Mouse (Mus musculus) heart, embryonic 16.5 days (tissue): Measurements from ENCODE around the gene Cabp1. TPM values are rescaled to one million over a fixed set of nuclear protein-coding genes. Genes with fewer than 3 reads are reported as not detected.
"Not testable (repeated sequence)": the region's sequence is repeated elsewhere in the genome, so short reads cannot be mapped to it uniquely, and the experiment has no call there.

ENCODE experiments used
- ATAC-seq: fragments of 200-750 bp; cut with Nextera tagmentation; replicated peaks from 2 replicates; pipeline ENCODE4 v1.8.0; 2017; ENCODE audit warnings: moderate number of reproducible peaks; ENCODE audit not compliant: insufficient read depth, low FRiP score; ENCODE audit errors: extremely low read depth
- H3K27ac ChIP-seq: fragments of 300-500 bp; sonication (generic); 2 replicates; pipeline ENCODE4 v1.5.1; 2014; ENCODE audit warnings: mild to moderate bottlenecking, low read length, control low read depth, moderate library complexity
- H3K27me3 ChIP-seq: fragments of 300-500 bp; sonication (generic); 2 replicates; pipeline ENCODE4 v1.6.1; 2014; ENCODE audit warnings: low read length, mixed read lengths; ENCODE audit not compliant: control insufficient read depth, insufficient read depth
- H3K36me3 ChIP-seq: fragments of 300-500 bp; sonication (generic); 2 replicates; pipeline ENCODE4 v1.6.1; 2014; ENCODE audit not compliant: control insufficient read depth, insufficient read depth
- H3K4me1 ChIP-seq: fragments of 300-500 bp; sonication (generic); 2 replicates; pipeline ENCODE4 v1.6.1; 2014; ENCODE audit warnings: low read length, mixed read lengths; ENCODE audit not compliant: control insufficient read depth, insufficient read depth
- H3K4me2 ChIP-seq: fragments of 300-500 bp; sonication (generic); 2 replicates; pipeline ENCODE4 v1.6.1; 2014; ENCODE audit warnings: low read depth, mild to moderate bottlenecking, control low read depth, low read length
- H3K4me3 ChIP-seq: fragments of 300-500 bp; sonication (generic); 2 replicates; pipeline ENCODE4 v1.5.1; 2014; ENCODE audit warnings: mild to moderate bottlenecking, control low read depth, low read length
- H3K9ac ChIP-seq: fragments of 300-500 bp; sonication (generic); 2 replicates; pipeline ENCODE4 v1.6.1; 2014; ENCODE audit warnings: low read length, control low read depth
- H3K9me3 ChIP-seq: fragments of 300-500 bp; sonication (generic); replicated peaks from 2 replicates; pipeline ENCODE4 v1.6.1; 2016; ENCODE audit warnings: low read length; ENCODE audit not compliant: control insufficient read depth
- WGBS: fragments of 180-500 bp; shearing (Covaris S2); extraction: QIAGEN DNeasy Blood & Tissue Kit; methylation state at CpG from one replicate; pipeline ENCODE4 v1.1.7; 2014; 5-methylcytosine and 5-hydroxymethylcytosine counted together
- polyA plus RNA-seq: library from polyadenylated mRNA; unstranded; fragments of >200 nt; fragmentation: Nextera tagmentation; extraction: Ambion mirVana; gene quantifications from 2 replicates; pipeline ENCODE4 v1.2.1, GENCODE M21; 2015

Gene Cabp1
- polyA plus RNA-seq, 1 experiment from 2014 or later = 0.51 TPM

GRCm38 (mm10) chr5:115150991-115151390 is 43.2 kb downstream of the Cabp1 start:
- Histone ChIP-seq H3K27me3 (no peaks in the 10 kb centered on the region), H3K9ac (no peak overlapping the region), H3K9me3 (peaks cover 5% of the 10 kb centered on the region), H3K4me2 (no peak overlapping the region), H3K27ac (no peak overlapping the region), H3K4me1 (peaks cover 41% of the 10 kb centered on the region), H3K4me3 (no peak overlapping the region), H3K36me3 (peaks cover 45% of the 10 kb centered on the region)
- 65% methylated on average over 5 of the region's 5 CpGs for WGBS
- no peak for ATAC-seq

DNA sequence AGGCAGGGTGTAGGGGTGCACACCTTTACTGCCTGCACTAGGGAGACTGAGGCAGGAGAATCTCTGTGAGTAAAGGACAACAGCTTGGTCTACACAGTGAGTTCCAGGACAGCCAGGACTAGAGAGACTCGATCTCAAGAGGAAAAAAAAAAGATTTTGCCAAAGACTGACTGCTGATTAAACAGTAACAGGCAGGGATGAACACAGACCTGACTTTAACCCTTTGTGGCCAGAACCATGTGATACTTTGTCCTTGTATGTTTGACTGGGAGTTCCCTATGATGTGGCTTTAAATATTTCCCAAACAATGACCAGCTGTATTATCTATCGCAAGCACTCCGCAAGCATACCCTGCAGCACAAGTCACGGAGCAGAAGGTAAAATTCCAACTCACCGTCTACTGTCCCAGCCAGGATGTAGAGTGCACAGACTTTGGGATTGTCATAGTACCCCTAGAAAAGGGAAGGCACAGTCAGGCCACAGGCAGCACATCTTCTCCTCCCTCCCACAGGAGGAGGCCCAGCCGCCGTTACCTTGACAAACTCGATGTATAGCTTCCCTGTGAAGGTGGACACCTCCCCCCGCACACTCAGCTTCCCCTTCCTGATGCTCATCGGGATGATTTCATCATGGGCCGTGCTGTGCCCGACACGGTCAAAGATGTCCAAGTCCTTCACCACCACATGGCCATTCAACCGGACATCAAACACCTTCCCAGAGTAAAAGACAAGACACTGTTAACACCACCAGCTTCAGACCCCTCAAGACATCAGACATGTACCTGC is 44.3 kb downstream of the Cabp1 start:
- peaks cover 30% of the 10 kb centered on the region for H3K4me1 ChIP-seq
- no peak for ATAC-seq
- no peak overlapping the region for H3K27ac ChIP-seq
- H3K9me3 ChIP-seq = peaks cover 5% of the 10 kb centered on the region
- no peak overlapping the region for H3K4me3 ChIP-seq
- H3K9ac ChIP-seq = no peak overlapping the region
- no peak overlapping the region for H3K4me2 ChIP-seq
- 94% methylated on average over 14 of the region's 14 CpGs for WGBS
- H3K27me3 ChIP-seq = no peaks in the 10 kb centered on the region
- H3K36me3 ChIP-seq = peaks cover 48% of the 10 kb centered on the region

- H3K27ac ChIP-seq, H3K4me3 ChIP-seq, H3K4me2 ChIP-seq, ATAC-seq, H3K9me3 ChIP-seq, H3K9ac ChIP-seq, H3K27me3 ChIP-seq: not testable (repeated sequence)
- Histone ChIP-seq H3K4me1 (peaks cover 22% of the 10 kb centered on the region), H3K36me3 (peaks cover 53% of the 10 kb centered on the region)
- WGBS = no CpG with 5 or more reads among the region's 1 CpGs
Measured at GRCm38 (mm10) chr5:115148872-115149271, 45.3 kb downstream of the Cabp1 start.

DNA sequence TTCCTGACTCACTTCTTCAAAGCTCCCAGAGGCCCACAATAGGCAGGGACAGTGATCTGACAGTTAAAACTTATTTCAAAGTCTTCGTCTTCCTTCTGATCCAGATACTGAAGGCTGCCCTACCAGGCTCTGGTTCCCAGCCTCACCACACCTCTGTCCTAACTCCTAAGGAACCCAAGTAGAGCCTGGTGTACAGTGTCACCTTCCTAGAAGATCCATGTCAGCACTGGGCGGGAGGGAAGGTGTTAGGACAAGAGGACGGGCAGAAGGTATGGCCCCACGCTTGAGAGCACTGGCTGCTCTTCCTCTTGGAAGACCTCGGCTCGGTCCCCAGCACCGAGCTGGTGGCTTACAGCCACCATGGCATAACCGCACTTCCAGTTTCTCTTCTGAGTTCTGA is 45.8 kb downstream of the Cabp1 start:
- ATAC-seq = no peak
- no peak overlapping the region for H3K4me2 ChIP-seq
- H3K4me3 ChIP-seq = no peak overlapping the region
- no peak overlapping the region for H3K27ac ChIP-seq
- H3K27me3 ChIP-seq = no peaks in the 10 kb centered on the region
- H3K4me1 ChIP-seq = peaks cover 17% of the 10 kb centered on the region
- H3K9ac ChIP-seq = no peak overlapping the region
- peaks cover 5% of the 10 kb centered on the region for H3K9me3 ChIP-seq
- 93% methylated on average over 8 of the region's 8 CpGs for WGBS
- H3K36me3 ChIP-seq = peaks cover 53% of the 10 kb centered on the region

DNA sequence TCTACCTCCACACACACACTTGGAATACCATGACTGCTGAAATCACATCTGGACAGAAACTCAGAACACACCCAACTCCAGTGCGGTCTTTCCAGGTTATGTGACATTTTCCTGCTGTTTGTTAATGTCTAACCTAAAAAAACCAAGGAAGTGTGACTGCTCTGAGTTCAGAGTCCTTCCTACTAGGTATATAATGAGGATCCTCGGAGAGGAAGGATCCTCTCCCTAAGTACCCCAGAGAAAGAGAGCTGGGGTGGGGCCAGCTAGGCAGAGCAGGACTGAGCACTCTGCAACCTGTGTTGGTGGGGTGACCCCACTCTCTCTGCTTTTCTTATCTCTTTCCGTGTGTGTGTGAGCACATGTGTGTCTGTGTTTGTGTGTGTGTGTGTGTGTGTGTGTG is 46.8 kb downstream of the Cabp1 start:
- peaks cover 55% of the 10 kb centered on the region for H3K36me3 ChIP-seq
- H3K4me2 ChIP-seq = no peak overlapping the region
- H3K27ac ChIP-seq = no peak overlapping the region
- H3K9me3 ChIP-seq = peaks cover 5% of the 10 kb centered on the region
- 78% methylated on average over 3 of the region's 3 CpGs for WGBS
- no peak overlapping the region for H3K9ac ChIP-seq
- H3K4me1 ChIP-seq = peaks cover 7% of the 10 kb centered on the region
- no peak overlapping the region for H3K4me3 ChIP-seq
- ATAC-seq = no peak
- H3K27me3 ChIP-seq = no peaks in the 10 kb centered on the region

DNA sequence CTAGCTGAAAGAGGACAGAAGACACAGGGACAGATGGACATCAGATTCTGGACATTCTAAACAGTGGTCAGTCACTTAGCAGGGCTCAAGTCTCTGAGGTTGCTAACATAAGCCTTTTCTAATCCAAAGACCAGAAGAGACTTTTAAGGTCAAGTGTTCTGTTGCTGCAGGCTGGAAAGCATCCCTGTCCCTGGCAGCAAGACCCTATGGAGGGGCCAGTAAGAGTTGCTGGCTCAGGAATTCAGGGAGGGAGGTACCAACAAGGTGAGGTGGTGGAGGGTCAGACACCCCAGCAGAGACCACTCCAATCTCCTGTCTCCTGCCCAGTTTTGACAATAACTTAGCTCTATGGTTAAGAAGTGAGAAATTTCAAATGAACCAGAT is 47.4 kb downstream of the Cabp1 start:
- ATAC-seq = no peak
- Histone ChIP-seq H3K36me3 (peaks cover 55% of the 10 kb centered on the region), H3K4me1 (0 out of 2 replicates have a peak, but pooled peaks cover under 1% of the 10 kb centered on the region)

GRCm38 (mm10) chr5:115145976-115146746 is 48.0 kb downstream of the Cabp1 start:
- no peaks in the 10 kb centered on the region for H3K4me1 ChIP-seq
- H3K36me3 ChIP-seq = peaks cover 55% of the 10 kb centered on the region
- H3K4me2 ChIP-seq = no peak overlapping the region
- H3K27ac ChIP-seq = no peak overlapping the region
- H3K4me3 ChIP-seq = no peak overlapping the region
- 71% methylated on average over 6 of the region's 6 CpGs for WGBS
- H3K9ac ChIP-seq = no peak overlapping the region
- ATAC-seq = no peak
- no peaks in the 10 kb centered on the region for H3K27me3 ChIP-seq
- H3K9me3 ChIP-seq = peaks cover 5% of the 10 kb centered on the region

More for the DNA sequence above, 47.4 kb downstream of the Cabp1 start:
- Histone ChIP-seq H3K27ac (no peak overlapping the region), H3K9me3 (peaks cover 5% of the 10 kb centered on the region), H3K9ac (no peak overlapping the region), H3K4me2 (no peak overlapping the region), H3K27me3 (no peaks in the 10 kb centered on the region), H3K4me3 (no peak overlapping the region)

DNA sequence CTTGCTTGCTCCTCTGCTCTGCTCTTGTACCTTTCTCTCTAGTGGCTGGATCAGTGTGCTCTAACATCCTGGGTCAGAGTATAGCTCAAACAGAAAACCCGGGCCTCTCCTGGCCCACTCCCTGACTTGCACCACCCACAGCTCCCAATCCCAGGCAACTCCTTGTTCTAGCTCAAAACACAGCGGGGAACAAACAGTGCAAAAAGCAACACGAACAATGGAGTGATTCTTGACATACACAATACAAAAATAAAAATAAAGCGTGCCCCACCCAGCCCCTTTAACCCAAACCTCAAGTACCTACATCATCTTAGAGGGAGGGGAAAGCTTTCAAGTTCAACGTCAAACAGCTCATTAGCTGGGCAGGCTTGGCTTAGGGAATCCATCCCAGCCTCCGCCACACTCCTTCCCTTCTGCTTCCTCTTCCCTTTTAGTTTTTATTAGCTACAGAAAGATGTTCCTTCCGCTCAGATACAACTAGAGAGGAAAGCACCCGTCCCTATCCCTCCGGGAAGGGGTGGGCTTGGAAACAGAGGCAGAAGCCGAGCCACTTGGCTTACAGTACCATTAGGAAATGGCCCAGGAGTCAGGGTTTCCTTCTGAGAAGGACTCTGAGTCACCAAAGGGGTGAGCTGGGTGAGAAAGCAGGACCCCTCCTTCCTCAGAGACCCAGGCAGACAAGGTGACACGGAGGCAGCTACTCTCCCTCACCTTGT is 48.8 kb downstream of the Cabp1 start:
- H3K9me3 ChIP-seq = peaks cover 5% of the 10 kb centered on the region
- no peaks in the 10 kb centered on the region for H3K4me1 ChIP-seq
- no peak overlapping the region for H3K9ac ChIP-seq
- H3K27me3 ChIP-seq = no peaks in the 10 kb centered on the region
- no peak for ATAC-seq
- H3K4me2 ChIP-seq = no peak overlapping the region
- H3K4me3 ChIP-seq = no peak overlapping the region
- H3K27ac ChIP-seq = no peak overlapping the region
- peaks cover 50% of the 10 kb centered on the region for H3K36me3 ChIP-seq
- WGBS = 72% methylated on average over 11 of the region's 11 CpGs

GRCm38 (mm10) chr5:115144471-115144870 is 49.7 kb downstream of the Cabp1 start:
- no peak for ATAC-seq
- no peak overlapping the region for H3K27ac ChIP-seq
- H3K4me2 ChIP-seq = no peak overlapping the region
- no peak overlapping the region; the same call in 1 of the 2 replicates for H3K9ac ChIP-seq
- peaks cover 3% of the 10 kb centered on the region for H3K9me3 ChIP-seq
- no peaks in the 10 kb centered on the region for H3K4me1 ChIP-seq
- H3K4me3 ChIP-seq = no peak overlapping the region
- peaks cover 40% of the 10 kb centered on the region for H3K36me3 ChIP-seq
- H3K27me3 ChIP-seq = no peaks in the 10 kb centered on the region
- WGBS = 77% methylated on average over 6 of the region's 6 CpGs
